Comparison of ENCODE assay signal across 23 mouse cellular contexts in genomic region chr3:36486881-36487280, GRCm38 (mm10). TPM values are rescaled to one million over a fixed set of nuclear protein-coding genes. Genes with fewer than 3 reads are reported as not detected.
"Had no signal": no experiment of that assay in that cellular context is flagged by ENCODE, and none has a peak within 500 bp of the region (broad histone marks: within the 10 kb centered on the region; RNA-seq: fewer than 3 reads in every experiment).

No protein-coding gene starts in this region.

- H3K4me3 ChIP-seq: lung, embryonic 15.5 days; midbrain, embryonic 10.5 days; midbrain, embryonic 12.5 days; myocyte; neural tube, embryonic 13.5 days; neural tube, embryonic 15.5 days had no signal

- H3K27ac ChIP-seq: lung, embryonic 15.5 days; midbrain, embryonic 10.5 days; midbrain, embryonic 12.5 days; neural tube, embryonic 13.5 days; neural tube, embryonic 15.5 days had no signal

- DNase-seq: liver, postnatal 0 days; lung, adult 2 months; lung, postnatal 14 days; lung, postnatal 4 days; midbrain, embryonic 14.5 days; retina, postnatal 1 day; right cerebral cortex, adult 18-20 months; right cerebral cortex, postnatal 25 days; right cerebral cortex, postnatal 4 days; spleen, adult 18-20 months; thymus, adult 2 months; thymus, postnatal 25 days; thymus, postnatal 4 days had no signal

RNA-seq across cellular contexts. Expression of gene 1810062G17Rik, which starts 11.1 kb away (rescaled TPM):
- total RNA-seq: megakaryocyte-erythroid progenitor cell, adult 5-6 weeks had no signal
- polyA plus RNA-seq: midbrain, embryonic 12.5 days; neural tube, embryonic 11.5 days had no signal

RNA-seq across cellular contexts. Expression of gene Gm11549, which starts 34.7 kb away (rescaled TPM):
- total RNA-seq: megakaryocyte, adult 5-6 weeks; megakaryocyte-erythroid progenitor cell, adult 5-6 weeks had no signal
- polyA plus RNA-seq: liver, postnatal 0 days; lung, postnatal 0 days; myocyte had no signal
